Mouse (Mus musculus) midbrain, embryonic 14.5 days (tissue): Measurements from ENCODE around the gene Olfr921. TPM values are rescaled to one million over a fixed set of nuclear protein-coding genes. Genes with fewer than 3 reads are reported as not detected.

Experiments used
- ATAC-seq: fragments of 200-750 bp; cut with Nextera tagmentation; 2 replicates; pipeline ENCODE4 v1.8.0; 2017; ENCODE audit warnings: moderate number of reproducible peaks, moderate library complexity; ENCODE audit not compliant: low FRiP score, low TSS enrichment
- DNase-seq: peaks from one replicate; pipeline ENCODE4 v3.0.0-alpha.2; 2015
- H3K27ac ChIP-seq: fragments of 300-500 bp; sonication (generic); replicated peaks from 2 replicates; pipeline ENCODE4 v1.5.1; 2014; ENCODE audit warnings: mild to moderate bottlenecking, low read depth, low read length, moderate library complexity
- H3K27me3 ChIP-seq: fragments of 300-500 bp; sonication (generic); 2 replicates; pipeline ENCODE4 v1.6.1; 2014; ENCODE audit warnings: low read length, control low read depth, mixed read lengths; ENCODE audit not compliant: control insufficient read depth, insufficient read depth
- H3K36me3 ChIP-seq: fragments of 300-500 bp; sonication (generic); 2 replicates; pipeline ENCODE4 v1.6.1; 2014; ENCODE audit warnings: low read length, control low read depth; ENCODE audit not compliant: control insufficient read depth, insufficient read depth
- H3K4me1 ChIP-seq: fragments of 300-500 bp; sonication (generic); 2 replicates; pipeline ENCODE4 v1.6.1; 2014; ENCODE audit warnings: mild to moderate bottlenecking, antibody characterized with exemption, low read length, control low read depth; ENCODE audit not compliant: control insufficient read depth, insufficient read depth
- H3K4me2 ChIP-seq: fragments of 300-500 bp; sonication (generic); 2 replicates; pipeline ENCODE4 v1.6.1; 2014; ENCODE audit warnings: mild to moderate bottlenecking, low read length, moderate library complexity
- H3K4me3 ChIP-seq: fragments of 300-500 bp; sonication (generic); replicated peaks from 2 replicates; pipeline ENCODE4 v1.5.1; 2014; ENCODE audit warnings: low read depth, low read length
- H3K9ac ChIP-seq: fragments of 300-500 bp; sonication (generic); replicated peaks from 2 replicates; pipeline ENCODE4 v1.6.1; 2014; ENCODE audit warnings: mild to moderate bottlenecking, low read length, moderate library complexity
- H3K9me3 ChIP-seq: fragments of 300-500 bp; sonication (generic); 2 replicates; pipeline ENCODE4 v1.6.1; 2016; ENCODE audit warnings: low read length, control low read depth, mixed read lengths; ENCODE audit not compliant: control insufficient read depth
- WGBS: fragments of 180-500 bp; shearing (Covaris S2); extraction: QIAGEN DNeasy Blood & Tissue Kit; methylation state at CpG from one replicate; pipeline ENCODE4 v1.1.7; 2014; 5-methylcytosine and 5-hydroxymethylcytosine counted together
- polyA plus RNA-seq: library from polyadenylated mRNA; unstranded; fragments of >200 nt; fragmentation: Nextera tagmentation; extraction: Ambion mirVana; gene quantifications from 2 replicates; pipeline ENCODE4 v1.2.1, GENCODE M21; 2014

Gene Olfr921
- polyA plus RNA-seq, result not detected in 2 replicates

DNA sequence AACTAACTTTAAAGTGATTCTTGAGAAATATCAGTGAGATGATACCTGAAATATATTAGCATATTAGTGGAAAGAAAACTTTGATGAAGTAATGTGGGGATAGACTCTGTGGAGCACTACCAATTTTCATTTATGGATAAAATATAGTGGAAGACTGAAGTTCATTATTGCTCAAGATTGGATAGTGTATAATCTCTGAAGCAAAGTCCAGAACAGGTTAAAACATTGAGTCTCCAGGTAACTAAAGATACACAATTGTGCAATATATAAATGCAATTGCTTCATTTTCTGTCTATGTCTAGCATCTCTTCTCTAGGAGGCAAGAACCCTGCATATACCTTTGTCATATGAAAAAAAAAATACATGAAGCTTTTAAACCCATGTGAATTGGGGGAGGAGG is at the start of gene Olfr921:
TSS of gene Olfr921 (plus strand) at position 301 of the 400 bp plus-strand sequence.
- DNase-seq (no peak), ATAC-seq (no peak)
- no peaks in the 10 kb centered on the region for H3K4me1 ChIP-seq
- H3K9ac ChIP-seq, result no peak within 1 kb of the TSS
- no peak within 1 kb of the TSS for H3K4me2 ChIP-seq
- H3K27ac ChIP-seq, result no peak within 1 kb of the TSS
- H3K27me3 ChIP-seq, result no peaks in the 10 kb centered on the region
- no peaks in the 10 kb centered on the region for H3K9me3 ChIP-seq
- no peaks in the 10 kb centered on the region for H3K36me3 ChIP-seq
- H3K4me3 ChIP-seq, result no peak within 1 kb of the TSS

DNA sequence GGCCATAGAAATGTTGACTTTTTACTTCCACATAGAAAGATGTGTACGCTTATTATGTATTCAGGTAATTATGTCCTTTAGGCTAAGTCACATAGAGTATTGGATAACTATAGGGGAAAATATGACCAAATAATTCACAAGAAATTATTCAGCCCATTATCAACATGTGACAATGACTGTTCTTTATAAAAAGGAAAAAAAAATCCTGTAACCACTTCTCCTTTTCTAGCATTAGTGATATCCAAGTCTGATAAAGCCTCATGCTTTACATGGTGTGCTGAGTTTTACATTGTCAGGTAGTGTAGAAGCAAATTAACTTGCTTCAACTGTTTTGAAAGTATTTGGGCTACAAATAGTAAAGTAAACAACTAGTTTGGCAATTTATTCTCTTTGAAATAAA is 48.8 kb upstream of the Olfr921 start:
- no peaks in the 10 kb centered on the region for H3K36me3 ChIP-seq
- no peak for ATAC-seq
- H3K9ac ChIP-seq, result no peak overlapping the region
- H3K9me3 ChIP-seq, result no peaks in the 10 kb centered on the region
- no peak overlapping the region for H3K4me2 ChIP-seq
- DNase-seq, result no peak
- H3K27ac ChIP-seq, result no peak overlapping the region
- no peaks in the 10 kb centered on the region for H3K27me3 ChIP-seq
- H3K4me1 ChIP-seq, result no peaks in the 10 kb centered on the region
- no peak overlapping the region for H3K4me3 ChIP-seq
- 97% methylated on average over 1 of the region's 1 CpGs for WGBS

DNA sequence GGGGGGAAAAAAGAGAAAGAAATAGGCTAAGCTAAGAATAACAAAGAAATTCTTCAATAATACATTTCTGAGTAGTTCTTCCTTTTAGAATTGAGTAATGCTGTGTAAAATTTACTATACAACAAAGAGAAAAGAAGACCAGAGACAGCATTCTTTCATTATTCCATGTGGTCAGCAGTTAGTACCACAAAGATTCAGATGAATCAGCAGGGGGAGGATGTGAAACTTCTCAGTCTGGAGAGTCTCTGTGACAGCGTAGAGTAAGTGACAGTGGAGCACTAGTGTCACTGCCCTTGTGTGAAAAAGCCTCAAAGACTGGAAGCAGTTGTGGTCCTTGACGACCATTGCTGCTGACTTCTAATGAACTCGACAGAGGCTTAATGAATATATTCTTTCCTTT is 44.6 kb upstream of the Olfr921 start:
- WGBS, result 82% methylated on average over 3 of the region's 3 CpGs
- no peak for DNase-seq
- Histone ChIP-seq H3K4me1 (no peaks in the 10 kb centered on the region), H3K4me3 (no peak overlapping the region), H3K4me2 (no peak overlapping the region), H3K36me3 (no peaks in the 10 kb centered on the region), H3K27me3 (no peaks in the 10 kb centered on the region), H3K27ac (no peak overlapping the region), H3K9me3 (no peaks in the 10 kb centered on the region), H3K9ac (no peak overlapping the region)
- ATAC-seq, result no peak

DNA sequence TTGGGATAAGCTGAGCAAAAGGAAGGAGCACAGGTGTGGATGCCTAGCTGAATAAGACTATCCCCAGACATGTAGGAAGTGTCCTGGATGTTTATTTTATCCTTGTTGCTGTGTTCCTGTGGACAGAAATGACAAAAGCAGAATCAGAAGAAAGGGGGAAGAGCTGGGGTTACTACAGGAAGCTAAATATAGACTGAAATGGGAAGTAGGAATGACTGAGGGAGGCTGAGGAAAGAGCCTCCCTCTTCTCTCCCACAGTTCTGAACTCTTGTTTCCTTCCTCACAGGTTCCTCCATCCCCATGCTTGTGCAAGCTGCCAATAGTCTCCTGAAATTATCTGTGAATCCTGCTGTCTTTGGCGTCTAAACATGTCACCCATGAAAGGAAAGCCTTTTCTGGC is 31.5 kb upstream of the Olfr921 start:
- DNase-seq, result no peak
- H3K9me3 ChIP-seq, result no peaks in the 10 kb centered on the region
- no peaks in the 10 kb centered on the region for H3K36me3 ChIP-seq
- H3K27ac ChIP-seq, result no peak overlapping the region
- H3K4me1 ChIP-seq, result no peaks in the 10 kb centered on the region
- H3K4me3 ChIP-seq, result no peak overlapping the region
- no peaks in the 10 kb centered on the region for H3K27me3 ChIP-seq
- H3K9ac ChIP-seq, result no peak overlapping the region
- ATAC-seq, result no peak
- WGBS, result 80% methylated on average over 1 of the region's 1 CpGs
- no peak overlapping the region for H3K4me2 ChIP-seq

DNA sequence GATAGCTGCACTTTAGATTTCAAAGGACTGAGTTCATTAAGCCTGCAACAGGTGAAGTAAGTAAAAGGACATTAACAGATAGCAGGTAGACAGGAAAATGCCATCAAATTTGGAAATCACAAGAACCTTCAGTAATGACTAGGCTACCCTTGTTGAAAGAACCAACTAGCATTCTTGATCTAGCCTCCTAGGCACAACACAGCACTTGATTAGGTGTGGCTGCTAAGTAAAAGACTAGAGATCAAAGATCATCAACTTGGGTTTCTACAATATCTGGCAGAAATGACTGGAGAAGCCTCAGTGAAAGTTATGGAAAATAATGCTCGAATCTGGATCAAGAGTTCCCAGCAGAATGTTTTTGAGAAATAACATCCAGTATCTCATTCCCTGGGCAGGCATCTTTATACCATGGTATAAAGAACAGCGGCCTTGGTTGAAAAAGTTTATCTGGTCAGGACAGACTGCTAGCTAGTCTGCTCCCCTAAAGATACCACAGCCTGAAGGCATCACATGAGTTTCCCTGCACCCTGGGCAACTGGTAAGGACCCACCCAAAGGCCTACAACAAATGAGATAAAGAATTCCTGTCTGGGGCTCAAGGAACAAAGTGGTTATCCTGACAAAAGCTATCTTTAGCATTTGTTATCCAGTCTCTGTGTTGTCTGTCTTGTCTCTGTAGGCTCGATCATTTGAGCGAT is 28.1 kb upstream of the Olfr921 start:
- 93% methylated on average over 4 of the region's 4 CpGs for WGBS
- Histone ChIP-seq H3K4me2 (no peak overlapping the region), H3K27ac (no peak overlapping the region), H3K36me3 (no peaks in the 10 kb centered on the region), H3K4me1 (no peaks in the 10 kb centered on the region), H3K9ac (no peak overlapping the region), H3K9me3 (no peaks in the 10 kb centered on the region), H3K27me3 (no peaks in the 10 kb centered on the region), H3K4me3 (no peak overlapping the region)
- ATAC-seq, result no peak
- DNase-seq, result no peak

DNA sequence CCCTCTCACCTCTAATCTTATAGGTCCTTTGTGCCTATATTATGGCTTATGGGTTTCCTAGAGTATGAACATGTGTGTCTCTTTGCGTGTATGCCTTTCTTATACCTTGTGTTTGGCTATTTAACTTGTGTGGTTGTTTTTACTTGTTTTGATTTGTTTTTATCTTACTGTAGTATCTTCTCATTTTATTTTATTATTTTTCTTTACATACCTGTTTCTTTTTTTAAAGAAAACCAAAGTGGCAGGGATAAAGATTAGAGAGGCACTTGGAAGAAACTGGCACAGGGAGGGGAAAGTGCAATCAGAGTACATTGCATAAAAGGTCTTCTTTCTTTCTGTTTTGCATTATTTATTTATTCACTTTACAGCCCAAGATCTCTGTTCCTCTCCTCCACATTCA is 20.9 kb upstream of the Olfr921 start, which contains the start of gene Olfr920:
TSS of gene Olfr920 (plus strand) at position 301 of the 400 bp plus-strand sequence.
- Histone ChIP-seq H3K27ac (no peak within 1 kb of the TSS), H3K9ac (no peak within 1 kb of the TSS), H3K4me1 (no peaks in the 10 kb centered on the region), H3K27me3 (no peaks in the 10 kb centered on the region), H3K4me3 (no peak within 1 kb of the TSS), H3K4me2 (no peak within 1 kb of the TSS), H3K9me3 (no peaks in the 10 kb centered on the region), H3K36me3 (no peaks in the 10 kb centered on the region)
- ATAC-seq, result no peak
- WGBS, result 90% methylated on average over 1 of the region's 1 CpGs
- no peak for DNase-seq

DNA sequence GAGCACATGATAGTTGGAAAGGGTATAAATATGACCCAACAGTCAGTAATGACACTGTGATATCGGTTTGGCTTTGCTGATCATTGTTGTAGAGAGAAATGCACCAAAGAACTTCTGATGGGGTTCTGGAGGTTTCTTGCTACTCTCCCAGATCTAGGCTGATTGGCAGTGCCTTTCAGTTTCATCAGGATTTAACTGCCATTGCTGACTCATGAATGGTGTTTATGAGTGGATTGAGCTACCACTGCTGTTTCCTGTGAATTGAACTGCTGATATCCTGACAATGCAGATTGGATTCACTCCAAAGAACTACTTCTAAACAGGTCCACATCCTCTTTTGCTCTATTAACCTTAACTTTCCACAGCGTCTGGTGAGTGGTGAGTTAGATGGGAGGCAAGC is 19.8 kb downstream of the Olfr921 start:
- no peaks in the 10 kb centered on the region for H3K36me3 ChIP-seq
- no peak overlapping the region for H3K27ac ChIP-seq
- ATAC-seq, result no peak
- no peak for DNase-seq
- no peak overlapping the region for H3K4me2 ChIP-seq
- H3K9me3 ChIP-seq, result no peaks in the 10 kb centered on the region
- 80% methylated on average over 2 of the region's 2 CpGs for whole genome bisulfite sequencing
- H3K9ac ChIP-seq, result no peak overlapping the region
- no peaks in the 10 kb centered on the region for H3K4me1 ChIP-seq
- H3K4me3 ChIP-seq, result no peak overlapping the region
- H3K27me3 ChIP-seq, result no peaks in the 10 kb centered on the region

DNA sequence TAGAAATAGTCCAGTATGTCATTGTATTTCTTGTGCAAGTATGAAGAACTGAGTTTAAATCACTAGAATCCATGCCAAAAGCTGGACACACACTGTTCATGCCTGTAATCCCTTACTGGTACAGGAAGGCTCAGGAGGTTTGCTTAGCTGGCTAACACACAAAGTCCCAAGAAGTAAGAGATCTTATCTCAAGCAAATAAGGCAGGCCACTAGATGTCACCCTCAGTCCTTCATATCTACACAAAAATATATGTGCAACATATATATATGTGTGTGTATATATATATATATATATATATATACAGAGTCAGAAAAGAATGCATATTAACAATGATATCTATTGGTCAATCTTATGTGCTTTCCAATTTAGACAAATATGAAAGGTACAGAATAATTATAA is 32.8 kb downstream of the Olfr921 start:
- H3K4me2 ChIP-seq, result no peak overlapping the region
- H3K27me3 ChIP-seq, result no peaks in the 10 kb centered on the region
- no peaks in the 10 kb centered on the region for H3K9me3 ChIP-seq
- ATAC-seq (no peak), DNase-seq (peak; percentile 70)
- H3K4me3 ChIP-seq, result no peak overlapping the region
- H3K4me1 ChIP-seq, result no peaks in the 10 kb centered on the region
- H3K9ac ChIP-seq, result no peak overlapping the region
- no peak overlapping the region for H3K27ac ChIP-seq
- H3K36me3 ChIP-seq, result no peaks in the 10 kb centered on the region

DNA sequence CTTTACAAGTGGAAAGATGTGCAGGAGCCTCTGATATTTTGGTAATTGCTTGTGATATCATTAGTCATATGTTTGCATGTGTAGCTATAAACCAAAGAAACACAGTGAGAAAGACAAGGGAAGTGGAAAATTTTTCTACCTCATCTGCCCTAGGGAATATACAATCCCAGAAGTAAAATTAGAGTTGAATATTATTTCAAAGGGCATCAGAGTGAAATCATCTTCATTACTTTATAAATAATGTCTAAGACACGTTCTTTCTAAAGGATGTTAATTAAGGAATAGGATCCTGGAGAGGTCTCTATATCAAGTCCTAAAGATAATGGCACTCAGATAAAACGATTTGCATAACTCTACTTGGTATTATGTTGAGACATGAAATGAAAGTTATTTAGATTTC is 41.4 kb downstream of the Olfr921 start, which contains the start of gene Olfr922:
TSS of gene Olfr922 (plus strand) at position 301 of the 400 bp plus-strand sequence.
- no peak for DNase-seq
- Histone ChIP-seq H3K9ac (no peak within 1 kb of the TSS), H3K36me3 (no peaks in the 10 kb centered on the region), H3K27ac (no peak within 1 kb of the TSS), H3K27me3 (no peaks in the 10 kb centered on the region), H3K4me1 (no peaks in the 10 kb centered on the region), H3K4me2 (no peak within 1 kb of the TSS), H3K9me3 (no peaks in the 10 kb centered on the region), H3K4me3 (no peak within 1 kb of the TSS)
- 75% methylated on average over 2 of the region's 2 CpGs for WGBS
- no peak for ATAC-seq
